Mouse (Mus musculus): ENCODE results near the gene Ptprr. TPM values are rescaled to one million over a fixed set of nuclear protein-coding genes. Genes with fewer than 3 reads are reported as not detected.

Gene Ptprr
- total RNA-seq (2014; rRNA removed; ENCODE audit: low replicate concordance) (0.31 TPM in 1 of 2 replicates, not detected in the other), polyA plus RNA-seq (2015; fragmentation: Nextera tagmentation; extraction: Ambion mirVana) (0.65 and 0.75 TPM in 2 replicates)

- ATAC-seq (ENCODE audit: insufficient read depth, low read depth) = no peak; the same call in 1 of the 2 replicates
Observed at GRCm38 (mm10) chr10:116017845-116018479, at the start of gene Ptprr. Gene Ptprr (plus strand): TSS chr10:116018213.

GRCm38 (mm10) chr10:115976345-115976744 lies 41.7 kb upstream of the Ptprr start:
- no peaks in the 10 kb centered on the region for H3K36me3 ChIP-seq (replicated peaks; ENCODE audit: control insufficient read depth, insufficient read depth, low read length)
- H3K4me2 ChIP-seq (ENCODE audit: low read depth, low read length) = no peak overlapping the region
- H3K9ac ChIP-seq (replicated peaks; ENCODE audit: low read depth, low read length) = no peak overlapping the region
- no peak overlapping the region for H3K27ac ChIP-seq (ENCODE audit: low read depth)
- DNase-seq (ENCODE audit: low spot score) = no peak
- H3K4me3 ChIP-seq (ENCODE audit: low read depth, low read length) = no peak overlapping the region
- H3K9me3 ChIP-seq (replicated peaks; ENCODE audit: control insufficient read depth, low read length) = no peaks in the 10 kb centered on the region
- 72% methylated on average over 7 of the region's 7 CpGs for WGBS
- no peak for ATAC-seq (ENCODE audit: insufficient read depth, low read depth)
- H3K4me1 ChIP-seq (ENCODE audit: control insufficient read depth, insufficient read depth) = no peaks in the 10 kb centered on the region
- H3K27me3 ChIP-seq (ENCODE audit: control insufficient read depth, insufficient read depth, low read length) = no peaks in the 10 kb centered on the region
- TF ChIP-seq CTCF (IDR thresholded peaks at IDR 0.05; ENCODE audit: low read depth) = no peak

More at GRCm38 (mm10) chr10:116017845-116018479, at the start of gene Ptprr:
- DNase-seq (ENCODE audit: low spot score) = no peak
- Histone ChIP-seq H3K27me3 (ENCODE audit: control insufficient read depth, insufficient read depth, low read length) (peaks cover 16% of the 10 kb centered on the region), H3K4me2 (ENCODE audit: low read depth, low read length) (peak within 1 kb of the TSS; percentile 53), H3K9me3 (replicated peaks; ENCODE audit: control insufficient read depth, low read length) (no peaks in the 10 kb centered on the region), H3K4me1 (ENCODE audit: control insufficient read depth, insufficient read depth) (0 out of 2 replicates have a peak, but pooled peaks cover 4% of the 10 kb centered on the region), H3K27ac (ENCODE audit: low read depth) (no peak within 1 kb of the TSS), H3K9ac (replicated peaks; ENCODE audit: low read depth, low read length) (no peak within 1 kb of the TSS), H3K36me3 (replicated peaks; ENCODE audit: control insufficient read depth, insufficient read depth, low read length) (no peaks in the 10 kb centered on the region), H3K4me3 (ENCODE audit: low read depth, low read length) (peak within 1 kb of the TSS; percentile 28)
- no peak for TF ChIP-seq EP300 (IDR thresholded peaks at IDR 0.05; ENCODE audit: low read depth)
- peak; percentile 15; the same call in 1 of the 2 replicates for TF ChIP-seq CTCF (IDR thresholded peaks at IDR 0.05; ENCODE audit: low read depth)
- WGBS = 0% methylated on average over 19 of the region's 19 CpGs

GRCm38 (mm10) chr10:115978992-115979391 lies 39.0 kb upstream of the Ptprr start:
- ATAC-seq (ENCODE audit: insufficient read depth, low read depth) = no peak
- 39% methylated on average over 7 of the region's 7 CpGs for WGBS

GRCm38 (mm10) chr10:115980018-115980417 lies 38.0 kb upstream of the Ptprr start:
- no peaks in the 10 kb centered on the region for H3K36me3 ChIP-seq (replicated peaks; ENCODE audit: control insufficient read depth, insufficient read depth, low read length)
- WGBS = 70% methylated on average over 2 of the region's 2 CpGs
- no peak for TF ChIP-seq CTCF (IDR thresholded peaks at IDR 0.05; ENCODE audit: low read depth)
- TF ChIP-seq EP300 (IDR thresholded peaks at IDR 0.05; ENCODE audit: low read depth) = no peak
- H3K4me3 ChIP-seq (ENCODE audit: low read depth, low read length) = no peak overlapping the region
- ATAC-seq (ENCODE audit: insufficient read depth, low read depth) = no peak
- no peaks in the 10 kb centered on the region for H3K27me3 ChIP-seq (ENCODE audit: control insufficient read depth, insufficient read depth, low read length)
- no peak for DNase-seq (ENCODE audit: low spot score)
- no peaks in the 10 kb centered on the region for H3K9me3 ChIP-seq (replicated peaks; ENCODE audit: control insufficient read depth, low read length)
- H3K4me2 ChIP-seq (ENCODE audit: low read depth, low read length) = no peak overlapping the region
- no peaks in the 10 kb centered on the region for H3K4me1 ChIP-seq (ENCODE audit: control insufficient read depth, insufficient read depth)
- no peak overlapping the region for H3K9ac ChIP-seq (replicated peaks; ENCODE audit: low read depth, low read length)
- H3K27ac ChIP-seq (ENCODE audit: low read depth) = no peak overlapping the region

More at GRCm38 (mm10) chr10:115978992-115979391, 39.0 kb upstream of the Ptprr start:
- no peak overlapping the region for H3K4me2 ChIP-seq (ENCODE audit: low read depth, low read length)
- no peaks in the 10 kb centered on the region for H3K4me1 ChIP-seq (ENCODE audit: control insufficient read depth, insufficient read depth)
- H3K36me3 ChIP-seq (replicated peaks; ENCODE audit: control insufficient read depth, insufficient read depth, low read length) = no peaks in the 10 kb centered on the region
- H3K9me3 ChIP-seq (replicated peaks; ENCODE audit: control insufficient read depth, low read length) = no peaks in the 10 kb centered on the region
- H3K27me3 ChIP-seq (ENCODE audit: control insufficient read depth, insufficient read depth, low read length) = no peaks in the 10 kb centered on the region
- no peak for TF ChIP-seq EP300 (IDR thresholded peaks at IDR 0.05; ENCODE audit: low read depth)
- no peak for TF ChIP-seq CTCF (IDR thresholded peaks at IDR 0.05; ENCODE audit: low read depth)
- no peak overlapping the region for H3K27ac ChIP-seq (ENCODE audit: low read depth)
- H3K4me3 ChIP-seq (ENCODE audit: low read depth, low read length) = no peak overlapping the region
- DNase-seq (ENCODE audit: low spot score) = no peak
- no peak overlapping the region for H3K9ac ChIP-seq (replicated peaks; ENCODE audit: low read depth, low read length)

- no peaks in the 10 kb centered on the region for H3K4me1 ChIP-seq (ENCODE audit: control insufficient read depth, insufficient read depth)
- H3K4me3 ChIP-seq (ENCODE audit: low read depth, low read length) = no peak overlapping the region
- DNase-seq (ENCODE audit: low spot score) = no peak
- ATAC-seq (ENCODE audit: insufficient read depth, low read depth) = no peak
- H3K27ac ChIP-seq (ENCODE audit: low read depth) = no peak overlapping the region
- TF ChIP-seq EP300 (IDR thresholded peaks at IDR 0.05; ENCODE audit: low read depth) (no peak), CTCF (IDR thresholded peaks at IDR 0.05; ENCODE audit: low read depth) (no peak)
- no peaks in the 10 kb centered on the region for H3K36me3 ChIP-seq (replicated peaks; ENCODE audit: control insufficient read depth, insufficient read depth, low read length)
- H3K4me2 ChIP-seq (ENCODE audit: low read depth, low read length) = no peak overlapping the region
- no peak overlapping the region for H3K9ac ChIP-seq (replicated peaks; ENCODE audit: low read depth, low read length)
- H3K27me3 ChIP-seq (ENCODE audit: control insufficient read depth, insufficient read depth, low read length) = no peaks in the 10 kb centered on the region
- 62% methylated on average over 6 of the region's 6 CpGs for WGBS
- H3K9me3 ChIP-seq (replicated peaks; ENCODE audit: control insufficient read depth, low read length) = no peaks in the 10 kb centered on the region
Observed at GRCm38 (mm10) chr10:115984308-115984707, 33.7 kb upstream of the Ptprr start.

Data from heart, postnatal 0 days (tissue).